Mouse (Mus musculus) kidney, postnatal 14 days (tissue): ENCODE data around the gene Tenm2.

Experiments
- DNase-seq: peaks from one replicate; pipeline ENCODE4 v3.0.0; 2022; ENCODE audit warnings: mixed read lengths

Gene Tenm2

DNA sequence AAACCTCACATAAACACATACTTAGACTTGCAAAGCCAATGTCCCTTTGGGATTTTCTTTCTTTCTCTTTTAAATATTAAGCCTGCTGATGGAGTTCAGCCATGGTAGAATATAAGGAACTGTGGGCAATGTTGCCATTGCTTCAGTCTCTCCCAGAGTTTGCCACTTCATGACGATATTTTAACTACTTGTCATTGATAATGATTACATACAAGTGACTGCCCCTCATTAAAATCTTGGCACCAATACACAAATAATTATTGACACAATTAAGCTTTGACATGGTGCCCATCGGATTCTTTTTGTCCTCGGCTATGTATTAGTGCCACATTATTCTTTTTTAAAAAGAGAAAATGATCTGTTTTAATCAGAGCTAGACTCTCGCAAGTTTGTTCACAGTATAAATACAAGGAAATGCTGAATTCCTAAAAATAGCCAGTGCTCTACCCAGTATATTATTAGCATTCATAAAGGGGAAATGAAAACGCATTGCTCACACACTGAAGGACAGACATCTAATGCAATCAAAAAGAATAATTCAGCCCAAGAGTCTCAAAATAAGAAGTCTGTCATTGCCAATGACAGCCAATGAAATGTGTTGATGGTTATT, 158.7 kb downstream of the Tenm2 start:
- no peak for DNase-seq

DNA sequence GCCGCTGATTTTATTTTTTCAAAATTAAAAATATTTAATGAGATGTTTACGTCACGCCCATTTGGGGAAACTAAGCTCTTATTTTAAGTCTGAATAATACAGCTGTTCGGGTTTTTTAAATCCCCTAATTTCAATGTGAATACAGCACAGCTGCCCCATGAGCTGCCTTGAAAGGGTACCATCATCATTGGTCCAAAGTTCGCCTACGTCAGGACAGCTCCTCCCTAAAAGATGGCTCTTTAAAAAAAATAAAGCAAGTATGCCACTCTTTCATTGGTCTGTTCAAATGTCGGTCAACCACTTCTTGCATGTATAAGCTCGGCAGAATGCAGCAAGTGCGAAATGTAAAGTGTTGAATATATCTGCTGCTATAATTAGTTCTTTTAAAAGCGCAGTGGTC, 160.4 kb downstream of the Tenm2 start:
- no peak for DNase-seq

DNA sequence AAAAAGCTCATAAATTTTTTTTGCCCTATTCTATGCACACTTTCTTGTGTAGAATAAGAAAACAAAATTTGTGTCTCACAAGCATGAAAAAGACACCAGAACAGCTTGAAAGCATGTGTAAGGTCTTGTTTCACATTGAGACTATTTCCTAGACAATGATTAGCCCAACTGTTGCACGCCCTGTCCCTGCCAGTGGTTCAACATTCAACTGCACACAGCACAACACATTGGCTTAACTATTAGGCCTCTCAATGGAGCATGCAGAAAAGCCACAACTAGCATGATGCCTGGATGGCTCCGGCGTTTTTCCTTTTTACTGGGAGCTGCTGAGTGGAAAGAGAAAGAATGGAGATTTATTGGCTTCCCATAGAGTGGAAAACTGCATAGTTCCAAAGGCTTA, 170.3 kb downstream of the Tenm2 start:
- peak; percentile 2 for DNase-seq

DNA sequence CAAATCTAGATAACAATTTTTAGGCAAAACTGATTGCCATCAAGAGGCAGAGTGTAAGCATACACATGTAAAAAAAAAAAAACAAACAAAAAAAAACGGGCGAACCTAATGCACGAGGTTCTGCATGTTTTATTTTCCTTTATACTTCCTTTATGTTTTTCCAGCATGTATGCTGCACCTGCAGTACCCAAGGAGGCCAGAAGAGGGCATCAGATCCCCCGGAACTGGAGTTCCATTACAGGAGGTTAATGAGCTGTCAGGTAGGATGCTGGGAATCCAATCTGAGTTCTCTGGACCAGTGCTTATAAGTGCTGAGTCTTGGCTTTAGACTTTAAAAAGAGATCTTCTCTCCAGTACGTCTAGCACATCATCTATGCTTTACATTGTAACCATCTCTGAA, 189.1 kb downstream of the Tenm2 start:
- DNase-seq, result peak; percentile 4

DNA sequence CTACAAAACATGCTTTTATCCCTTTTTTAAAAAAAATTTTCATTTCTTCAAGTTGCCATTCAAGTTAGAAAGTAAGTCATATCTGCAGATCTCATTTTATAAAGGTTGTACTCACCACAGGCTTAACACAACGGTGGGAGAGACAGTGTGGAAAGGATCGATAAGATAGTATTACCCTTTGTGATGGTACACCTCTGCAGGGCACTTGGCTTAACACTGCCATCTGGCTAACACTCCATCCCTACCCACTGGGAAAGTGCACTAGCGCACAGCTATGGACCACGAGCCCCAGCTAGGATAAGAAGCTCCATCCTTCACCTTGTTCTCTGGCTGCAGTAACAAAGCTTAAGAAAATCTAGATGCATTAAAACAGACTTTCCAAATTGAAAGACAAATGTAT, 194.5 kb downstream of the Tenm2 start:
- no peak for DNase-seq

DNA sequence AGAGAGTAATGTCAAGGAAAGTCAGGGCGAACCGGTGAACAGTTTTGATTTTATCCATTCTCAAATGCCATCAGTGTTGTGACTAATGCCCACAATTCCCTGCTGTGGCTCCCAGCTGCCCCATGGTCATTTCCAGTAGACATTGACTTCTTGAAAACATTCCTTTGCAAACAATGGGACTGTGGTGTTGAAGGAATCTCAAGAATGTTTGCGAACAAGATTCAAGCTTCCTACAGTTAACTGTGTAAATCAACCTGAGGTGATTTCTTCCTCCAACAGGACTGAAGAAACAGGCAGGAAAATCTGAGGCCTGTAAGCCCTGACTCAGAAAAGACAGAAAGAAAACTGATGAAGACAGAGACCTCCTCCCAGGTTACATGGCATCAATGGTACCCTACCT, 196.5 kb downstream of the Tenm2 start:
- DNase-seq, result no peak

DNA sequence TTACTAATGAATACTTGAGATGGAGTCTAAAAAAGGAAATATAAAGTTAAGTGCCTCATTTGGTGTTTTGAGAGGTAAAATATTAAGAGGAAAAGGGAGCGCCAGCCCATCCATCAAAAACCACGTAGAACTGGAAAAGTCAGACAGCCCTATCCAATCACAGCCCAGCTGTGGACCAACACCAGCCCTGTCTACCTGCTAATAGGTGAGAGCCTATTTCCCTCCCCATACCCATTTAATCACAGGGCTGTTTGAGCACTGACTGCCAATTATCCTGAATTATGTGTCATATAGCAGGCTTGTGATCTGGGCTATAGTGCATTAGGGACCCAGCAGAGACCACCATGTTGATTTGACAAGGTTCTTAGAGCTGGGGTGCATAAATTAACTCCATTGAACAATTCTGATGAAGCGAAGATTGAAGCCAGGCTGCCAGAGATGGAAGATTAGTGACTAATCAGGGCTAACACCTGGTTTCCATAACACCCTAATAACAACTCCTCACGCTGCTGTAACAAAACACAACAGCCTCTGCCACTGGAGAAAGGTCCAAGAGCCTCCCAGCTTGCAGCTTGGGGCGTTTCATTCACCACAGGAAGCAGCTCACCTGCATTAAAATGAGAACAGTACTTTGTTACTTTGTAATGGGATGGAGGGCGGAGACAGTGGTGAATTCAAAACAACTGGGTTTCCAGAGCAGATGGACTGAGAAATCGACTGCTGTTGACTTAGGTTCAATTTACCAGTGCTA, 204.3 kb downstream of the Tenm2 start:
- no peak for DNase-seq

DNA sequence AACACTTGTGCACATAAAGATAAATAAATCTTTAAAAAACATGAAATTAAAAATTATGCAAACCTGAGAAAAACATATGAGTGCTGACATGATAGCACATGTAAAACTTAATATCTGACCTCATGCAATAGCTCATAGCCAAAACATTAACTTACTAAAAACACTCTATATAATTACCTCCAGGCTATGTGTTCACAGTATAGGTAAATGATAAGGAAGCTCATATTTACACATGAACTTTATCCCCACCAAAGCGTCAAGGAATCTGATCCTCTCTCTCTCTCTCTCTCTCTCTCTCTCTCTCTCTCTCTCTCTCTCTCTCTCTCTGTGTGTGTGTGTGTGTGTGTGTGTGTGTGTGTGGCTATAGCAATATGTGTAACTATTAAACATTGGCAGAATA, 223.9 kb downstream of the Tenm2 start:
- no peak for DNase-seq

DNA sequence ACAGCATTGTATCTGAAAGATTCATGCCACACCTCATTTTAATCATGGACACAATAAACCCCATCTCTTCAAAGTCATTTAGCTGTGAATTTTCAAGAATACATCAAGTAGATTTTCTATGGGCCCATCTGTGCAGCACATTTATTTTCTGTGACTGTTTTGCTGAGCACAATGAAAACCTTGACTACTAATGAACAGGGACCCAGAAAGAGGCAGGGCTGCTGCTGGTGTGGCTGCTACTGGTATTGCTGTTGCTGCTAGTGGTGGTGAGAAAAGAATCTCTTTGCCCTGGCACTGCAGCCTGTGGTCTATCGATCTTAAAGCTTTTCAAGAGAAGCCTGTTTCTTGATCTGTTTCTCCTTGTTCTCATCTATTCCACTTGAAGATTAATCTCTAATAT, 226.5 kb downstream of the Tenm2 start:
- DNase-seq, result no peak

DNA sequence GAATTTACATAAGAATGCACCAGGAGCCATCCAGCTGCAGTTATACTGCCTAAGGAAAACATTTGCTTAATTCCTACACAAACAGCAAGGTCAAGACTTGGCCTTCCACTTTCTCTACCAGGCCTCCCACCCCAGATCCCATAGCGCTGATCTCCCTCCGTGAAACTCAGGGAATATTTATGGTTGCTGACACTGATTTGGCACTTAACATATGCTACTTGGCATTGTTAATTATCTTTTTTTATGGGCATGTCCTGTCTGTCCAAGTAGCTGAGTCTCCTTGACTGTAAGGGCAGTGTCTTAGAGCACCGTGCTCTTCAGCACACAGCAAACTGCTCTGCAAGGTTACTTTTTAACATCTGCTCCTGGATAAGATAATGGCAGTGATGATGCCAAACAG, 238.1 kb downstream of the Tenm2 start:
- DNase-seq, result no peak

DNA sequence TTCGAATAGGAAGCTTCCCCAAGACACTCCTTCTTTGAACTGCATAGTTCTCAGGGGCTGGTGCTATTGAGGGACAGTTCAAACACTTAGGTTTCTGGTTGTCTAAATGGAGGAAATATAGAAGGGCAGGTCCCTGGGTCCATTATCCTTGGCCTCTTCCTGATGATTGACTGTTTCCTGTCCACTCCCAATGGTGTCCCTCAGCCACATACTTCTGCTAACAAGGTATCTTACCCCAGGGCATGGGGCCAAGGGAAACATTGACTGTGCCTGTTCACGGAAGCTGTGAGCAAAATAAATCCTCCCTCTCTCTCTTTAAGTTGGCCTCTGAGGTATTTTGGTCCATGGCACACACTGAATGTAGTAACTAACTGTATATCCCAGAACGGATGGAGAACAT, 244.9 kb downstream of the Tenm2 start:
- DNase-seq, result peak; percentile 56

DNA sequence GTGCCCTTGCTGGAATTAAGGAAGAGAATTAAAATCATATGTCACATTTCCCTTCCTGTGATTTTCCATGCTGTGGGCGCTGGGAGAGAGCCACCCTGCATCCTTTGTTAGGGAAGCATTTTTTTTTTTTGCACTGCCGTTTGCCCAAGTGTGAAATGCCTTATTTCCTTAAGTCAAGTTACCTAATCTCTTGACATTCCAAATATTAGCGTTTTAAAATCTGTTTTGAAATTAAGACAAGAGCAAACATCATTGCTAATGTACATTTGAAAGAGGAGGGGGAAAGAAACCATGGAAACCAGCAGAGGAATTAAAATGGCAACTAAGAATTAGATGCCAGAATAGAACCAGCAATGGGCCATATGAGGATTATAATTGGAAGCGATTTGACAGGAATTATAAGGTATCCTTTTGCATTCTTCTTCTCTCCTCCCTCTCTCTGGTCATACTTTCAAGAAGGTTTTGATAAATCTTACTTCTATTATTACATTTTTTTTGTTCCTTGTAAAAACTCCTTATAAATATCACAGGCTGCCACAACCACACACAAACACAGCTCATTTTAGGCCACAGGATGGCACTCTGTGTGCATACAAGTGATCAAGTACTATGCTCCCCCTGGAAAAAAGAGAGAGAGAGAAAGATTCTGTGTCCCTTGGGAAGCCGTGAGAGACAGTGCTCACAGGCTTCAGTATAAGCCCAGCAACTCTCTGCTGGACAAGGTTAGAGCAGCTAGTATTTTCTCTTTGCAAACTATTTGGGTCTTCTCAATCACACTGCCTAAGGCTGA, 246.8 kb downstream of the Tenm2 start:
- peak; percentile 14 for DNase-seq

DNA sequence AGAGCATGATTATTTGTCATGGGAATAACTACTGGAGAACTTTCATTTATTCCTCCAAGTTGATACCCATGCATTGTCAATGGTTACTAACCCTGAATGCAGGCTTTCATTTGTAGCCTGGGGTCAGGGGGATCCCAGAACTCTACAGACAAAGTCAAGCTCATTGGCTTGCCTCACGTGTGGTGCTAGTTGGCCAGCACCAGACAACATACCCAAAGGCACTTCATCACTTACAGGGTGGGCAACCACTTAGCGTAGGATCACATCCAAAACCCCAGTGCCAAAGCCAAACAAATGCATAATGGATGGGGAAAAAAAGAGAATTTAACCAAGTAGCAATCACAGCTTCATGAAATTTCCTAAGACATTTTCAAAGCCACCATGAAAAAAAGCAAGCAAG, 261.6 kb downstream of the Tenm2 start:
- DNase-seq, result no peak

DNA sequence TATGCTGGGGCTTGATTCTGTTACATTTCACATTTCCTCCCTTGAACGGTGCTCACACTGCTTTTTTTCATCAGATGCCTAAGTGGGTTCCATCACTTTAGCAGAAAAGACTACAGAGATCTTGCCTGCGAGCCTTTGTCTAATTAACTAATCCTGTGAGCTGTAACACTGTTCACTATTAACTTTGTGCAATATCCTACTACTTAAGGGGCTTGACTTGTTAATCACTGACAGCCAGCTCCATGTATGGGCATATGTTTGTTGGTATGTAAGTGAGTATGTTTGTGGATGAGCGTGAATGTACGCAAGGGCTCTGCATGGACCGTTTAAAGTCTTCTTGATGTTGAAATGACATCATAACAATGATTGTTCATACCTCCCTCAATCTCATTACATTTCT, 277.7 kb downstream of the Tenm2 start:
- no peak for DNase-seq

DNA sequence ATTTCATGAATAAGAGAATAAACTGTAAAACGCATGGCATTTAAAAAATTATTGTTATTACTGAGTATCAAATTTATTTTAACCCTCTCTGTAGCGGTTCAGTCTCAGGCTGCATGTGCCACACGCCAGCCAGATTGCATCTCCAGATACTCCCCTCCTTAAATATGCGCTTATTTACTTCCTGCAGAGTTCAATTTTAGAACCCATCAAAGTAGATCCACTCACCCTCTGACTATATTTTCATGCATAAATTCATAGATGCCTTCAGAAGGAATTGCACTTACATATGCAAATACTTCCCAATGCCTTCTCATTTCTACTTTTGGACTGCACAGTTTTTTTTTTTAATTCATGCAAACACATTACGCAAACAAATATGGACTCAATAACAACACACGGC, 294.3 kb downstream of the Tenm2 start:
- no peak for DNase-seq

DNA sequence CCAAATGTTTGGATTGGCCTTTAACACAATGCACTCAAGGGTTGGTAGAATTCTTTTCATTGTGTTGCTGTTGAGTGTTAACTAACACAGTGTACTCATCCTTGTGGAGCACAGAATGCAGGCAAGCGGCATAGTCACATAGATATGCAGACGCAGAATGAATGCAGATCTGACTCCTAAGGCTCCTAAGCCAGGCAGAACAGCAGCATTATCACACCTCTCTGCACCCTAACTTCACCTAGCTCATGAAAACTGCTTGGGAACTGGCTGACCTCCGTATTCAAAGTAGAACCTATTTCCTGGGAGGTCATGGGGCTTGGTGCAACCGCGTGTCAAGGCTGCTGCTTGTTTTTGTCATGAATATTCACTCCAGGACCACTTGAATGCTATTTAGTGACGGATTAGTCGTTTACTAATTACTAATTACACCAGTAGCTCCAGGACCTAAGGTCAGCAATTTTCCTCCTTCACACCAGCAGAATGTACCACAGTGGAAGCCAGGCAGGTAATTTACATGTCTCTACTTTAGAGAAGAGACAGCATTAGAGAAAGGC, 295.1 kb downstream of the Tenm2 start:
- DNase-seq, result peak; percentile 12

DNA sequence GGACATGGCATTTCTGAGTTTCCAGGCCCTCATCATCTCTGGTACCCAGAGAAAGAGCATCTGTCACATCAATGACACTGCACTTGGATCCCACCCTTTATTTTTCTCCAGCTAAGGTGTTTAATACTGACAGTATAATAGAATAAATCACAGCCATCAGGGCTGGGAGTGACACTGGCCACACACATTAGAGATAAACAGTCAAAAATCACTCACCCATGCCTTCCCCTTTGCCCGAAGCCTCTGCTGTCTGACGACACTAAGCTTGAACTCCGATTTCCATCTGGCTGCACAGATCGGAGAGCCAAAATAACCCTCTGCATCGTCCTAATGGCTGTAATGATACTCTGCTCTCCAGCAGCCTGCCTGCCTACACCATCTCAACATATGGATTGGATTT, 305.9 kb downstream of the Tenm2 start:
- DNase-seq, result no peak

DNA sequence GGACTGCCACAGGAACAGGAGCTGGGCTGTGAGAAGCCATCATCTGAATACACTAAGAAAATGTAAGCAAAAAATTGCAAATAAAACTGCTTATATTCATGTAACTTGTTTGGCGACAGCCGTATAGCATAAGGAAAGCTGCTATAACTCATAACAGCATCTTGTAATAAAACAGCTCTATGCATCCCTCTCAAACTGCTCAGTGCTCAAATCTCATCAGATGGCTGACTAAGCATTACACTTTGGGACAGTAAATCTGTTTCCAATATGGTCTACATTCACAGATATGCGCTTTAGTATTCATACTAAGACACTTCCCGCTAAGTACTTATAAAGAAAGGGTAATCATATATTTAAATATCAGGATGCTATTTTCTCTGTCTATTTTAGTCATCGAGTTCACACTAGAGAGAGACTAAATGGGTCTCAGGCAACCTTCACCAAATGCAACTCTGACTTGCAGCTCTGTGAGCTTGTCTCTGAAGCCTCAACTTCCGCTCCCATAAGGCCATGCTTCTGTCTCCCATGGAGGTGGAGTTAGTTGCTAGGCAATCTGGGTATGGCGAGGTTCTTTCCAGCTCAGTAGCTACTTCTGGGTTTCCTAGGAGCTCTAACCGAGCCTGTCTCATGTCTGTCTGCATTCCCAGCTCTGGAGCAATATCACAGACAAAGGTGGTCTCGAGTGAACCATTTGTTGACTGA, 308.9 kb downstream of the Tenm2 start:
- DNase-seq, result no peak

DNA sequence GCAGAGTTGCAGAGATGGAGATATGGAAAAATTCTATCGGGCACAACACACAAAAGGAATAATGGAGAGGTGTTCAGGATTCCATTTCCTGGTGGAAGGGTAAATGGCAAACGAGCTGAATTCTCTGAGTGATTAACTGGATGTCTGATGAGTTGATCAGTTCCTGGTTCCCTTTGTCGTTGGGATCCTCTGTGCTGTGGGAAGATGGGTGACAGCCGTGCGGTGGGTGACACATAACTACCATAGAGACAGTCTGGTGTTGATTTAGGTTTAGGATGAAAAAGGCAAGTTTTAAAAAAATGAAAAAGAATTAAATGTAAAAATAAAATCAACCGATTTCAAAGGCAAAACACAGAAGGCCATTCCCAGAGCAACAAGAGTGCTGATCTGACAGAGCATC, 316.5 kb downstream of the Tenm2 start:
- DNase-seq, result no peak

DNA sequence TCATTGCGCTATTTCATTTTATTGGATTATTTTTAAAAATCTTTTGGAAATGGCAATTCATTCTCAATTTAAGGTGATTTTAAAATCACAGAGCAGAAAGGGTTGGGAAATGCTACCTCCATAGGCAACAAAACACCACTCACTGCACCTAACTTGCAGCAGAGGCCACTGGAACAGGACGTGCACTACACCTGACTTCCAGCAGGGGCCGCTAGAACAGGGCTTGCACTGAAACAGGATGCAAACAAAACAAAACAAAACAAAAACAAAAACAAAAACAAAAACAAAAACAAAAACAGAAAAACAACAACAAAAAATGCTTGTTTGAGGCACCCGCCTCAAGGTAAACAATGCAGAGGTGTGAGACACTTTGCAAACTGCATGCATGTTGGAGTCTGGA, 324.4 kb downstream of the Tenm2 start:
- peak; percentile 14 for DNase-seq

DNA sequence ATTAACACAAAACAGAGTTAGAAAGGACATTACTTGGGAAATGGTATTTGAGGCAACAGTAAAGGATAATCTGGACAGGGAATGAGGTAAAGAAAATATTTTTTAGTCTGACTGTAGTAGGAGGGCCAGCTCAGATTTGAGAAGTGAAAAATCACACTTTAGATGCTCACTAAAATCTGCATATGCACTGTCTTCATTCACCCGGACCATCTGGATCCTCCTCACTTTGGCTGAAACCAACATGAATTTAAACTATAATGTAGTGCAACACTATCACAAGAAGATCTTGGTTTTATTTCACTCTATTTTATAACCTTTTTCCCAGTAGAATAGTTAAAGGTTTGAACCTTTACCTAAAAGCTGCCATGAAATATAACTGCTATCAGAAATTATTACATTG, 326.7 kb downstream of the Tenm2 start:
- DNase-seq, result no peak

DNA sequence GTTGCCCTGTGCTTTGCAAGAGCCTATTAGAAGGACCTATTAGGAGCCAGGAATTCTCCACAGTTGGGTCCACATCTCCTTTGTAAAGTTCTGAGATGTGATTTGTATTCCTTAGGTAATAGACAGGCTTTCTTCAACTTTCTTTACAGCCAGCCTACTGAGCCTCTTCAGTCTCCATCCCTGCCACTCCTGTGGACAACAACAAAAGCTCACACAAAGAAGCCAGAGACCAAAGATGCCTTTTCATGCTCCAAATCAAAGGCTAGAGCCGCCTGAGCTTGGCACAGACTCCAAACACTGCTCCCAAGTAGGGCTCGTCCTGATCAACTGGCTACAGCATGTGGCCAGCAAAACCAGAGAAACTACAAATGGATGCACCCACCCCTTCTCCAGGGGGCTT, 333.5 kb downstream of the Tenm2 start:
- no peak for DNase-seq

DNA sequence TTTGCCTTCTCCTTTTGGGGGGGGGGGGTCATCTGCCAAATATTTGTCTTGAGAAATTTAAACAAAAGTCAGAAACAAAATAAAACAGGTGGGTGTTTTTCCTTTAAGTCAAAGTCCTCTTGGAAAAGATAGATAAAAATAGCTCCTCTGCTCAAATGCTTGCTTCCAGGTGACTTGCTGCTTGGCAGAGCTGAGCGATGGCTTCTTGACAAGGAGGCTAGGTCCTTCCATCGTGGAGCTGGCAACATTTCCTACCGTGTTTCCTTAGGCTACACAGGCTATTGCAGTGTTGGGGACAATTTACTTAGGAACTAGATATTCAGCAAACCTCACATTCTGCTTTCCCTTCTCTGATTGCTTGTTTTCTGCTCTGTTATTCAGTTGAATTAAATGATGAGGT, 342.7 kb downstream of the Tenm2 start:
- no peak for DNase-seq
